Mouse (Mus musculus): ENCODE measurements around the gene Cdr2l.
A peak's percentile ranks its signal among the peaks of the same experiment; 100 is the strongest.

- TF ChIP-seq POLR2A (IDR thresholded peaks at IDR 0.05; ENCODE audit: low read depth, low read length) (no peak), MAX (IDR thresholded peaks at IDR 0.05; ENCODE audit: low read length) (no peak), TCF12 (IDR thresholded peaks at IDR 0.05; ENCODE audit: low read depth, low read length) (no peak), USF1 (IDR thresholded peaks at IDR 0.05; ENCODE audit: low read depth, low read length) (no peak), CTCF (conservative IDR thresholded peaks at IDR 0.05 in 1 of 2, IDR thresholded peaks at IDR 0.05 in 1 of 2; ENCODE audit: low read depth in 2 of 2, low read length in 2 of 2) (peak; percentile 18 to 83; a peak in 2 of 4 replicates), E2F4 (IDR thresholded peaks at IDR 0.05; ENCODE audit: insufficient replicate concordance, low read depth, low read length) (no peak), ETS1 (conservative IDR thresholded peaks at IDR 0.05; ENCODE audit: low read depth, low read length) (no peak), MXI1 (IDR thresholded peaks at IDR 0.05; ENCODE audit: low read depth, low read length) (no peak), POLR2AphosphoS2 (IDR thresholded peaks at IDR 0.05; ENCODE audit: low read depth, low read length) (no peak)
These were observed 23.2 kb upstream of the Cdr2l start for GRCm38 (mm10) chr11:115358468-115358867.
